Mouse (Mus musculus): ENCODE results near the gene 1700016H13Rik. TPM values are rescaled to one million over a fixed set of nuclear protein-coding genes. Genes with fewer than 3 reads are reported as not detected.

The 1700016H13Rik gene
- polyA plus RNA-seq, 1 experiment from 2014 or later = 0.18 TPM

DNA sequence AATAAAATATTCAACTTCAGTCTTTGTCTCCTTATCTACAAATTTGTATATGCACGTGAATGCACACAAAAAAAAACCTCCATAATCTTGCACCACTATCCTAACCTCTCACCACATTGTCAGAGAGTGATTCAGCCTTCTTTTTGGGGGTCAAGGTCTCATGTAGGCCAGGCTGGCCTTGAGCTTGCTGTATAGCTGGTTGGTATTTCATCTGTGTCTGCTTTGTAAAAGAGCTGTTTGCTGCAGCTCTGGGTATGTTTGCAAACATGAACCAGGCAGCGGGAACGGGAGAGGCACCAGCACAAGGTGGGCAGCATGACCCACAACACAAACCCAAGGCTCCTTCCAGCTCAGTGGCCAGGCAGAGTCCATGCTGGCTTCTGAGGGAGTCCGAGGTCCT is 17.8 kb upstream of the 1700016H13Rik start:
- H3K36me3 ChIP-seq = no peaks in the 10 kb centered on the region
- H3K27ac ChIP-seq (ENCODE audit: poor library complexity, severe bottlenecking) = no peak overlapping the region
- H3K4me1 ChIP-seq (replicated peaks) = peaks cover 11% of the 10 kb centered on the region
- H3K4me3 ChIP-seq = no peak overlapping the region
- no peak for ATAC-seq (ENCODE audit: insufficient number of reproducible peaks, low FRiP score)
- no peak overlapping the region for H3K4me2 ChIP-seq
- no peaks in the 10 kb centered on the region for H3K27me3 ChIP-seq (replicated peaks)
- H3K9ac ChIP-seq = no peak overlapping the region
- 75% methylated on average over 4 of the region's 4 CpGs for WGBS
- no peaks in the 10 kb centered on the region for H3K9me3 ChIP-seq (replicated peaks)

DNA sequence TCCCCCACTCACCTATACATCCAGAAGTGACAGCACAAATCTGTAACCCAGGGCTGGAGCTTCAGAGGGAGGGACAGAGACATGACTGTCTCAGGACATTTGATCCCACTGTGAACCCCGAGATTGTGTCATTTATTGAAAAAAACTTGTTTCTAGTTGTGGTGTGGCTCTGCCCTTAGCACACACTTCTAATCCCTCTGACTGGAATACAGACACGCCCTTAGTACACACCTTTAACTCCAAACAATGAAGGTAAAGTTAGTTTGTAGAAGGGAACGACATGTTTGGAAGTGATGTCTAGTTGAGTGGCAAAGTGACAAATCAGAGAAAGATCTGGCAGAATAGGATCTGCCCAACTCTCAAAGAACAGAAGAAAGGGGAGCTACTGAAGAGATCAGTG is 16.0 kb upstream of the 1700016H13Rik start:
- WGBS = 65% methylated on average over 3 of the region's 3 CpGs
- no peak overlapping the region for H3K4me3 ChIP-seq
- no peaks in the 10 kb centered on the region for H3K27me3 ChIP-seq (replicated peaks)
- H3K27ac ChIP-seq (ENCODE audit: poor library complexity, severe bottlenecking) = no peak overlapping the region
- no peaks in the 10 kb centered on the region for H3K9me3 ChIP-seq (replicated peaks)
- H3K4me1 ChIP-seq (replicated peaks) = peaks cover 11% of the 10 kb centered on the region
- H3K36me3 ChIP-seq = no peaks in the 10 kb centered on the region
- no peak overlapping the region for H3K9ac ChIP-seq
- no peak overlapping the region for H3K4me2 ChIP-seq
- ATAC-seq (ENCODE audit: insufficient number of reproducible peaks, low FRiP score) = no peak

DNA sequence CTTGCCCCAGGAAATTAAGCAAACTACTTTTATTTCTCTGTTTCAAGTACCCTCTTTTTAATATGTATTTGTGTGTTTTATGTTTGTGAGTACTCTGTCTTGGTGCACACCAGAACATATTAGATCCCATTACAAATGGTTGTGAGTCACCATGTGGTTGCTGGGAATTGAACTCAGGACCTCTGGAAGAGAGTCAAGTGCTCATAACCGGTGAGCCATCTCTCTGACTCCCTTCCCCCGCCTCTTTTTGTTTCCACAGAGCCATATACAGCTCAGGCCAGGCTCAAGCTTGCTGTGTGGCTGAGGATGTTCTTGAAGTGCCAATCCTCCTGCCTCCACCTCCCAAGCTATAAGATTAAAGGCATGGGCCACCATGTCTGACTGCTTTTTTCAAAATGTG is 10.1 kb upstream of the 1700016H13Rik start:
- H3K27me3 ChIP-seq (replicated peaks) = 0 out of 2 replicates have a peak, but pooled peaks cover 4% of the 10 kb centered on the region
- no peak overlapping the region for H3K27ac ChIP-seq (ENCODE audit: poor library complexity, severe bottlenecking)
- H3K9me3 ChIP-seq (replicated peaks) = no peaks in the 10 kb centered on the region
- H3K9ac ChIP-seq = no peak overlapping the region
- 0 out of 2 replicates have a peak, but pooled peaks cover 1% of the 10 kb centered on the region for H3K4me1 ChIP-seq (replicated peaks)
- no peaks in the 10 kb centered on the region for H3K36me3 ChIP-seq
- H3K4me3 ChIP-seq = no peak overlapping the region
- ATAC-seq (ENCODE audit: insufficient number of reproducible peaks, low FRiP score) = no peak
- WGBS = 69% methylated on average over 2 of the region's 2 CpGs
- H3K4me2 ChIP-seq = no peak overlapping the region

DNA sequence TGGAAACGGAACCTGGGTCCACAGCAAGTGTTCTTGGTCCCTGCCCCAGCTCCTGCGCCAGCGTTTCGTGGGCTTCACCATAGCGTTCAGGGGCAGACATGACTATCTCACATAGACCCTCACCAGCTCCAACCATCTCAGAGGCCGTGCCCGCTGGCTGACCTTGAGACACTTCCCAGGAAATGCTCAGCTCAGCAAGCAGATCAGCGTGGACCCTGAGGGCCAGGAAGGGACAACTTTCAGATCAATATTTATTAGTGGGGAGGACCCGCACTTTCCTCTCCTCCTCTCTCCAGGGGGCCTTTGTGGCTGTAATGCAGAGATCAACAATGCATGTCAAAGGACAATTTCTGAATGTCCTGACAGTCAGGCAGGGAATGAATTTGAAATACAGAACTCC is 9.1 kb upstream of the 1700016H13Rik start:
- no peaks in the 10 kb centered on the region for H3K4me1 ChIP-seq (replicated peaks)
- no peak overlapping the region for H3K27ac ChIP-seq (ENCODE audit: poor library complexity, severe bottlenecking)
- ATAC-seq (ENCODE audit: insufficient number of reproducible peaks, low FRiP score) = no peak
- no peaks in the 10 kb centered on the region for H3K36me3 ChIP-seq
- 76% methylated on average over 9 of the region's 9 CpGs for WGBS
- H3K27me3 ChIP-seq (replicated peaks) = 0 out of 2 replicates have a peak, but pooled peaks cover 9% of the 10 kb centered on the region
- H3K4me2 ChIP-seq = no peak overlapping the region
- no peak overlapping the region for H3K9ac ChIP-seq
- no peak overlapping the region for H3K4me3 ChIP-seq
- H3K9me3 ChIP-seq (replicated peaks) = no peaks in the 10 kb centered on the region

DNA sequence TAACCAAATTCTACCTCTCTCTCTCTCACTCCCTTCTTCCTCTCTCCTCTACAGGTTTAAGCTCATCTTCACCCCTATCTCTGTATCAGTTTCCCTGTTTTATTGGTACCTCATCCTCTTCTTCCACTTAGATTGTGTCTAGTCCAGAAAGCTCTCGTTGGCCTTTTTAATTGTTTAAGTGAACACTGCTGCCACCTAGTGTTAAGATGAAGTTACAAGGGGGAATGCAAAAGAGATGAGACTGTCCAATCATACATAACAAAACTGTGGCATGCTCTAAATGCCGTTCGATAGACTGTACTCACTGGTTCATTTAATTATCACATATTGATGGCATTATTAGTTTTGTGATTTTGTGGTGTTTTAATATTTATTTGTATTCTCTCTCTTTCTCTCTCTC is 3.8 kb upstream of the 1700016H13Rik start:
- 37% methylated on average over 3 of the region's 3 CpGs for WGBS
- H3K4me2 ChIP-seq = no peak overlapping the region
- 0 out of 2 replicates have a peak, but pooled peaks cover 5% of the 10 kb centered on the region for H3K4me1 ChIP-seq (replicated peaks)
- ATAC-seq (ENCODE audit: insufficient number of reproducible peaks, low FRiP score) = no peak
- no peaks in the 10 kb centered on the region for H3K9me3 ChIP-seq (replicated peaks)
- H3K27me3 ChIP-seq (replicated peaks) = peaks cover 15% of the 10 kb centered on the region; the same call in 1 of the 2 replicates
- no peaks in the 10 kb centered on the region for H3K36me3 ChIP-seq
- H3K27ac ChIP-seq (ENCODE audit: poor library complexity, severe bottlenecking) = no peak overlapping the region
- H3K9ac ChIP-seq = no peak overlapping the region
- H3K4me3 ChIP-seq = no peak overlapping the region

DNA sequence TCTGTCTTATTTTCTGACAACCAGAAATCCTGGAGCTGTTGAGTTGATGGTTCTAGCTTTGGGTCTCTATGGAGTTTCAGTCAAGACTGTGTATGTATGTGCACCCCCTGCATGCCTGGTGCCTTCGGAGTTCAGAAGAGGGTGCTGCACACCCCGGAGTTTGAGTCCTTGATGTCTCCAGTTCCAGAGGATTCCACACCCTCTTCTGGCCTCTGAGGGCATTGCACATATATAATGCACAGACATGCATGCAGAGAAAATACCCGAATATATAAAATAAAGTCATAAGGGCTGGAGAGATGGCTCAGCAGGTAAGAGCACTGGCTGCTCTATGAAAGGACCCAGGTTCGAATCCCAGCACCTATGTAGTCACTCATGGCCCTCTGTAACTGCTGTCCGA is 3.1 kb upstream of the 1700016H13Rik start:
- Histone ChIP-seq H3K4me3 (no peak overlapping the region), H3K27me3 (replicated peaks) (peaks cover 15% of the 10 kb centered on the region), H3K4me2 (no peak overlapping the region), H3K36me3 (no peaks in the 10 kb centered on the region), H3K9me3 (replicated peaks) (no peaks in the 10 kb centered on the region), H3K4me1 (replicated peaks) (0 out of 2 replicates have a peak, but pooled peaks cover 5% of the 10 kb centered on the region), H3K27ac (ENCODE audit: poor library complexity, severe bottlenecking) (no peak overlapping the region), H3K9ac (no peak overlapping the region)
- WGBS = 70% methylated on average over 5 of the region's 5 CpGs
- no peak for ATAC-seq (ENCODE audit: insufficient number of reproducible peaks, low FRiP score)

DNA sequence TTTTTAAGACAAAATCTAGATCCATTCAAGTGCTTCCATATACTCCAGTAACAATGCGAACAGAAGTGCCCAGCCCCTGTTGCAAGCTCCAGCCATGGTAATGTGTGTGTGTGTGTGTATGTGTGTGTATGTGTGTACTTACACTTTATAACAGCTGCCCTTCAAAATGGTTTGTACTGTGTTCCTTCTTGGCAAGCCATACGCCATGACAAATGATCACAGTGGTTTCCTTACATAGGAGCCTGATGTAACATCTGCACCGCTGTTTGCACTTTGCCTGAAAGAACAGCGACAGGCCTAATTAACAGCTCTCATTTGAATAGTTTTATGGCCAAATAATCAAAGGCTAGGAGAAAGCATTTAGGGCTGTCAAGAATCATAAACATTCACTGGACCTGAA is 1.0 kb downstream of the 1700016H13Rik start:
- Histone ChIP-seq H3K4me1 (replicated peaks) (0 out of 2 replicates have a peak, but pooled peaks cover 5% of the 10 kb centered on the region), H3K36me3 (no peaks in the 10 kb centered on the region), H3K4me2 (peak overlapping the region; percentile 98), H3K27me3 (replicated peaks) (peaks cover 6% of the 10 kb centered on the region), H3K9me3 (replicated peaks) (0 out of 2 replicates have a peak, but pooled peaks cover 3% of the 10 kb centered on the region), H3K9ac (no peak overlapping the region), H3K27ac (ENCODE audit: poor library complexity, severe bottlenecking) (no peak overlapping the region), H3K4me3 (peak overlapping the region; percentile 73)
- ATAC-seq (ENCODE audit: insufficient number of reproducible peaks, low FRiP score) = no peak
- WGBS = 78% methylated on average over 4 of the region's 4 CpGs

DNA sequence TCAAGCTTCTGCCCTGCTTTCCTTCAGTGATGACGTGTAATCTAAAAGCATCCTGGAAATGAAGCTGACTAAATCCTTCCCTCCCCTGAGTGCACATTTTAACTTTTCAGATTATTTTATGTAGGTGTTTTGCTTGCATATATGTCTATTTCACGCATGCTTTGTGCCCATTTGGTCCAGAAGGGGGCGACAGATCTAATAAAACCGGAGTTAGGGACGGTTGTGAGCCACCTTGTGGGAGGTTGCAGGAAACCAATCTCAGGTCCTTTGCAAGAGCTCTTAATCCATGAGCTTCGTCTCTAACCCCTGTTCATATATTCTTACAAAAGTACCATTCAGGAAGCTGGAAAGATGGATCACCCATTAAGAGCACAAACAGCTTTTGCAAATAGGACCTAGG is 1.6 kb downstream of the 1700016H13Rik start:
- Histone ChIP-seq H3K36me3 (no peaks in the 10 kb centered on the region), H3K4me1 (replicated peaks) (0 out of 2 replicates have a peak, but pooled peaks cover 5% of the 10 kb centered on the region), H3K4me3 (no peak overlapping the region), H3K9ac (no peak overlapping the region), H3K9me3 (replicated peaks) (0 out of 2 replicates have a peak, but pooled peaks cover 3% of the 10 kb centered on the region), H3K4me2 (no peak overlapping the region), H3K27me3 (replicated peaks) (peaks cover 6% of the 10 kb centered on the region), H3K27ac (ENCODE audit: poor library complexity, severe bottlenecking) (no peak overlapping the region)
- no peak for ATAC-seq (ENCODE audit: insufficient number of reproducible peaks, low FRiP score)
- 23% methylated on average over 6 of the region's 6 CpGs for WGBS

DNA sequence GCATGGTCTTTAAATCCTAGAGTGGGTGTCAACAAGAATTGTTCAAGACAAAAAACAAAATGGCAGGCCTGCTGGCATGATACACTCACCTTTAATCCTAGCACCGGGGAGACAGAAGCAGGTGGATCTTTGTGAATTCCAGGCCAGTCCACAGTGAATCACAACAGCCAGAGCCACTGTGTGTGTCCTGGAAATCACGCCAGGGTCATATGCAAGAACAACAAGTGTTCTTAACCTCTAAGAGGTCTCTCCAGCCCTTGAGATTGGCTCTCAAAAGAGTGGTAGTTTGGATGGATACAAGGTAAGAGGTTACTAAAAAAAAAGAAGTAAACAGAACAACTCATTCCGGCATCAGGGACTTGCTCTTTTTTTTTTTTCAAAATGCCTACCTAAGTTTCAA is 8.5 kb downstream of the 1700016H13Rik start:
- H3K27me3 ChIP-seq (replicated peaks) = no peaks in the 10 kb centered on the region
- 80% methylated on average over 3 of the region's 3 CpGs for WGBS
- no peak for ATAC-seq (ENCODE audit: insufficient number of reproducible peaks, low FRiP score)

DNA sequence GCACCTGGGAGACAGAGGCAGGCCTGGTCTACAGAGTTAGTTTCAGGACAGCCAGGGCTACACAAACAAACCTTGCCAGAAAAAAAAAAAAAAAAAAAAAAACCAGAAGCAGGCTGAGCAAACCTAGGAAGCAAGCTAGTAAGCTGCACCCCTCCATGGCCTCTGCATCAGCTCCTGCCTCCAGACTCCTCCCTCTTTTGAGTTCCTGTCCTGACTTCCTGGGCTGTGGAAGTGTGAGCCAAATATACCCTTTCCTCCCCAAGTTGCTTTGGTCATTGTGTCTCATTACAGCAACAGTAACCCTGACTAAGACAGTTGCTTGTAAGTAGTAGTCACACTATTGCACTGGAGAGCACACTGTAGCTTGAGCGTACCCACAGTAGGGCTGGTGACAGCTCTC is 11.6 kb downstream of the 1700016H13Rik start:
- Histone ChIP-seq H3K4me3 (no peak overlapping the region), H3K9me3 (replicated peaks) (no peaks in the 10 kb centered on the region), H3K27me3 (replicated peaks) (no peaks in the 10 kb centered on the region), H3K36me3 (no peaks in the 10 kb centered on the region), H3K9ac (no peak overlapping the region), H3K27ac (ENCODE audit: poor library complexity, severe bottlenecking) (no peak overlapping the region), H3K4me1 (replicated peaks) (no peaks in the 10 kb centered on the region; the same call in 1 of the 2 replicates), H3K4me2 (no peak overlapping the region)
- 92% methylated on average over 1 of the region's 1 CpGs for WGBS
- ATAC-seq (ENCODE audit: insufficient number of reproducible peaks, low FRiP score) = no peak

More for the DNA sequence above, 8.5 kb downstream of the 1700016H13Rik start:
- Histone ChIP-seq H3K36me3 (no peaks in the 10 kb centered on the region), H3K9me3 (replicated peaks) (0 out of 2 replicates have a peak, but pooled peaks cover 3% of the 10 kb centered on the region), H3K4me2 (no peak overlapping the region), H3K27ac (ENCODE audit: poor library complexity, severe bottlenecking) (no peak overlapping the region), H3K4me3 (no peak overlapping the region), H3K4me1 (replicated peaks) (no peaks in the 10 kb centered on the region; the same call in 1 of the 2 replicates), H3K9ac (no peak overlapping the region)

DNA sequence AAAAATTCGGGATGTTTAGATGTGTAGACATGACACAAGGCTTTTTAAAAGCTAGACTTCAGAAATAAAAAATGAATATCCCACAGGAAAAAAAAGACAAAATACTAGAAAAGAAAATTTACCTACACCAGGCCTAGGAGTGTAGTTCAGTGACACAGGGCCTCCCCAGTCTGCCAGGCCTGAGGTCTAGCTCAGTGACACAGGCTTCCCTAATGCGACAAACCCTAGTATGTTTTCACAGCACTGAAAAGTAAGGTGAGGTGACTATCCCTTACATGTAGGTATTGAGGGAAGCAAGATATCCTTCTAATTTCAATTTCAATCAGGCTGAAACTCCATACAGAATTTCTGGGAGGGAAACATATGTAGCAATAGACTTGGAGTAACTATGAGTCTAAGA is 18.6 kb downstream of the 1700016H13Rik start:
- WGBS = 75% methylated on average over 2 of the region's 2 CpGs
- Histone ChIP-seq H3K4me2 (no peak overlapping the region), H3K4me3 (no peak overlapping the region), H3K9me3 (replicated peaks) (no peaks in the 10 kb centered on the region), H3K27me3 (replicated peaks) (no peaks in the 10 kb centered on the region), H3K9ac (no peak overlapping the region), H3K4me1 (replicated peaks) (no peaks in the 10 kb centered on the region), H3K36me3 (no peaks in the 10 kb centered on the region), H3K27ac (ENCODE audit: poor library complexity, severe bottlenecking) (no peak overlapping the region)
- ATAC-seq (ENCODE audit: insufficient number of reproducible peaks, low FRiP score) = no peak

Measured in heart, embryonic 12.5 days (tissue).